Mouse (Mus musculus): ENCODE data around the gene Pgm2l1.

DNA sequence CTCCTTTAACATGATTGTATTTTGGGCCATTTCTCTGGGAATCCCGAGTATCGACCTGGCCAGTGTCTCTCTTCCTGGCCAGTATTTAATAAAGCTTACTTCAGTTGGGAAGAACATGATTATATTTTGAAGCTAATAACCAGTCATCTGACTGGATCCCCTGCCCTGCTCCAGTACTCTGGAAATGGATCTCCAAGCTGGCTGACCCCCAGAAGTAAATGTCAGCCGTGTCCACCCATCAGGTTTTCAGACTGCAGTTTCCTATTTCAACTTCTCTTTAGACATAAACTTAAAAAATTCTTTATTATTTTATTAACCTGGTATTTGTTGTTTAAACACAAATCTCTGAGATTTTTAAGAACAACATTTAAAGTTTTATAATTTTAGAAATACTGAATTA is 18.0 kb downstream of the Pgm2l1 start:
- TF ChIP-seq CTCF (IDR thresholded peaks at IDR 0.05; ENCODE audit: borderline replicate concordance, insufficient read depth, low read depth, low read length), result no peak
- TF ChIP-seq POLR2A (IDR thresholded peaks at IDR 0.05; ENCODE audit: borderline replicate concordance, insufficient read depth, low read length), result no peak
